ENCODE assay signal across 26 mouse cellular contexts in genomic region chr4:106424560-106424959, GRCm38 (mm10). TPM values are rescaled to one million over a fixed set of nuclear protein-coding genes. Genes with fewer than 3 reads are reported as not detected.
DNase-seq lines count a peak whose midpoint lies in the region; ATAC-seq and TF ChIP-seq lines count a peak whose summit lies in the region.
"Had no signal": no experiment of that assay in that cellular context is flagged by ENCODE, and none has a peak within 500 bp of the region (broad histone marks: within the 10 kb centered on the region; RNA-seq: fewer than 3 reads in every experiment).

No protein-coding gene starts in this region.

- no peak overlapping the region for H3K4me2 ChIP-seq in kidney, embryonic 15.5 days
- H3K4me2 ChIP-seq: embryonic facial prominence, embryonic 12.5 days; forebrain, embryonic 13.5 days had no signal

- H3K4me3 ChIP-seq in kidney, adult 2 months (ENCODE audit: insufficient read depth, low read depth, low read length): no peak overlapping the region
- no peak overlapping the region for H3K4me3 ChIP-seq in kidney, embryonic 15.5 days (replicated peaks)
- H3K4me3 ChIP-seq: embryonic facial prominence, embryonic 10.5 days; embryonic facial prominence, embryonic 12.5 days; forebrain, embryonic 13.5 days had no signal

- TF ChIP-seq CTCF in kidney, adult 2 months (conservative IDR thresholded peaks at IDR 0.05; ENCODE audit: insufficient read depth, insufficient read length, low read depth, low read length): no peak

- H3K9me3 ChIP-seq in kidney, embryonic 15.5 days (replicated peaks): no peaks in the 10 kb centered on the region
- H3K9me3 ChIP-seq: embryonic facial prominence, embryonic 10.5 days; embryonic facial prominence, embryonic 12.5 days; forebrain, embryonic 13.5 days; G1E had no signal

- intact Hi-C loops in heart, postnatal 36 days (cut with DNase I): no loop called here

- ATAC-seq in kidney, embryonic 15.5 days (replicated peaks; ENCODE audit: low FRiP score): no peak
- ATAC-seq: activated CD4-positive, CD25-positive, alpha-beta regulatory T cell, adult 4 months; CD4-positive, CD25-positive, alpha-beta regulatory T cell, adult 4 months; forebrain, embryonic 13.5 days; Patski had no signal

- peaks cover 12% of the 10 kb centered on the region for H3K36me3 ChIP-seq in kidney, adult 2 months (ENCODE audit: control insufficient read depth, insufficient read depth, low read length)
- peaks cover 84% of the 10 kb centered on the region for H3K36me3 ChIP-seq in kidney, embryonic 15.5 days

- no peak for TF ChIP-seq POLR2A in kidney, adult 2 months (IDR thresholded peaks at IDR 0.05; ENCODE audit: low read depth, low read length)

- H3K4me1 ChIP-seq in kidney, adult 2 months (ENCODE audit: control insufficient read depth, insufficient read depth, low read length): peaks cover 4% of the 10 kb centered on the region; the same call in 1 of the 2 replicates
- H3K4me1 ChIP-seq in kidney, embryonic 15.5 days: no peaks in the 10 kb centered on the region
- H3K4me1 ChIP-seq: embryonic facial prominence, embryonic 10.5 days; embryonic facial prominence, embryonic 12.5 days; forebrain, embryonic 13.5 days had no signal

- peak; percentile 35 for DNase-seq in heart, adult 11 months
- DNase-seq in heart, postnatal 36 days: no peak
- peak; percentile 54 for DNase-seq in kidney, adult 2 months
- DNase-seq in kidney, adult 9 months: peak; percentile 73
- DNase-seq in kidney, adult 18-20 months: no peak
- DNase-seq in kidney, postnatal 14 days: peak; percentile 18
- DNase-seq in kidney, adult 11 months: no peak
- DNase-seq: adrenal gland, adult 8-10 months; adrenal gland, postnatal 14 days; adrenal gland, postnatal 36 days; B cell, adult 2 months; cerebellum, adult 11-12 months; cerebellum, adult 2 months; cerebellum, adult 9-10 months; cerebellum, postnatal 10 days; cerebellum, postnatal 25 days had no signal

- no peak overlapping the region for H3K27ac ChIP-seq in kidney, adult 2 months (ENCODE audit: insufficient read depth, low read depth, low read length)
- no peak overlapping the region for H3K27ac ChIP-seq in kidney, embryonic 15.5 days
- H3K27ac ChIP-seq: embryonic facial prominence, embryonic 10.5 days; embryonic facial prominence, embryonic 12.5 days; forebrain, embryonic 13.5 days had no signal

- no peaks in the 10 kb centered on the region for H3K27me3 ChIP-seq in kidney, adult 2 months (replicated peaks; ENCODE audit: control insufficient read depth, insufficient read depth, low read length)
- no peaks in the 10 kb centered on the region for H3K27me3 ChIP-seq in kidney, embryonic 15.5 days
- H3K27me3 ChIP-seq: CH12.LX; embryonic facial prominence, embryonic 12.5 days; forebrain, embryonic 13.5 days; Patski had no signal

- WGBS in kidney, adult 2 months: 54% methylated on average over 1 of the region's 1 CpGs
- WGBS in kidney, embryonic 15.5 days: 77% methylated on average over 1 of the region's 1 CpGs

- H3K9ac ChIP-seq in kidney, embryonic 15.5 days: no peak overlapping the region
- H3K9ac ChIP-seq: embryonic facial prominence, embryonic 12.5 days; forebrain, embryonic 13.5 days had no signal

RNA-seq across cellular contexts. Expression of gene Pcsk9, which starts 39.6 kb away (rescaled TPM):
- total RNA-seq in heart, postnatal 36 days (2021): not detected
- 5.8 and 6.0 TPM in 2 replicates for polyA plus RNA-seq in kidney, adult 2 months (2012; rRNA removed)
- polyA plus RNA-seq in kidney, embryonic 15.5 days (2015; fragmentation: Nextera tagmentation; extraction: Ambion mirVana): 16.3 and 18.8 TPM in 2 replicates
- total RNA-seq: adrenal gland, adult 18-20 months; CH12.LX; G1E had no signal
- polyA plus RNA-seq: activated CD4-positive, CD25-positive, alpha-beta regulatory T cell, adult 4 months; CD4-positive, CD25-positive, alpha-beta regulatory T cell, adult 4 months; G1E had no signal

Comparison
In these comparisons a context has a peak if more than half of its experiments do, and no peak if none do; other contexts are left out.
1. DNase-seq: peak in heart, adult 11 months (single experiment), kidney, adult 2 months (single experiment), kidney, adult 9 months (single experiment) and kidney, postnatal 14 days (single experiment); none in heart, postnatal 36 days (0 of 2), kidney, adult 18-20 months (single experiment) and kidney, adult 11 months (single experiment).